Mouse (Mus musculus): ENCODE results near the gene Pisd. TPM values are rescaled to one million over a fixed set of nuclear protein-coding genes. Genes with fewer than 3 reads are reported as not detected.
A peak's percentile ranks its signal among the peaks of the same experiment; 100 is the strongest.
"Not testable (repeated sequence)": the region's sequence is repeated elsewhere in the genome, so short reads cannot be mapped to it uniquely, and the experiment has no call there.

Pisd gene
- total and polyA plus RNA-seq, 2 experiments from 2014 or later, result 44.2 to 63.9 TPM

GRCm38 (mm10) chr5:32767636-32768373 is 17.6 kb downstream of the Pisd start:
- no peak overlapping the region for H3K9ac ChIP-seq (replicated peaks; ENCODE audit: low read depth, low read length)
- no peaks in the 10 kb centered on the region for H3K9me3 ChIP-seq (replicated peaks; ENCODE audit: control insufficient read depth, low read length)
- H3K27ac ChIP-seq (ENCODE audit: low read depth), result no peak overlapping the region
- TF ChIP-seq EP300 (IDR thresholded peaks at IDR 0.05; ENCODE audit: low read depth) (no peak), CTCF (IDR thresholded peaks at IDR 0.05; ENCODE audit: low read depth) (no peak)
- 0 out of 2 replicates have a peak, but pooled peaks cover 5% of the 10 kb centered on the region for H3K36me3 ChIP-seq (replicated peaks; ENCODE audit: control insufficient read depth, insufficient read depth, low read length)
- DNase-seq (ENCODE audit: low spot score) (no peak), ATAC-seq (ENCODE audit: insufficient read depth, low read depth) (no peak)
- no peaks in the 10 kb centered on the region for H3K4me1 ChIP-seq (ENCODE audit: control insufficient read depth, insufficient read depth)
- no peak overlapping the region for H3K4me2 ChIP-seq (ENCODE audit: low read depth, low read length)
- WGBS, result 86% methylated on average over 4 of the region's 4 CpGs
- no peaks in the 10 kb centered on the region for H3K27me3 ChIP-seq (ENCODE audit: control insufficient read depth, insufficient read depth, low read length)
- no peak overlapping the region for H3K4me3 ChIP-seq (ENCODE audit: low read depth, low read length)

GRCm38 (mm10) chr5:32767004-32767403 is 18.4 kb downstream of the Pisd start:
- Histone ChIP-seq H3K27me3 (ENCODE audit: control insufficient read depth, insufficient read depth, low read length) (no peaks in the 10 kb centered on the region), H3K4me2 (ENCODE audit: low read depth, low read length) (no peak overlapping the region), H3K4me1 (ENCODE audit: control insufficient read depth, insufficient read depth) (no peaks in the 10 kb centered on the region), H3K27ac (ENCODE audit: low read depth) (no peak overlapping the region), H3K36me3 (replicated peaks; ENCODE audit: control insufficient read depth, insufficient read depth, low read length) (0 out of 2 replicates have a peak, but pooled peaks cover 5% of the 10 kb centered on the region), H3K4me3 (ENCODE audit: low read depth, low read length) (no peak overlapping the region), H3K9me3 (replicated peaks; ENCODE audit: control insufficient read depth, low read length) (no peaks in the 10 kb centered on the region), H3K9ac (replicated peaks; ENCODE audit: low read depth, low read length) (no peak overlapping the region)
- ATAC-seq (ENCODE audit: insufficient read depth, low read depth), result no peak
- no peak for TF ChIP-seq EP300 (IDR thresholded peaks at IDR 0.05; ENCODE audit: low read depth)
- no peak for TF ChIP-seq CTCF (IDR thresholded peaks at IDR 0.05; ENCODE audit: low read depth)
- DNase-seq (ENCODE audit: low spot score), result no peak
- WGBS, result 76% methylated on average over 3 of the region's 3 CpGs

- Histone ChIP-seq H3K9ac (replicated peaks; ENCODE audit: low read depth, low read length) (no peak overlapping the region), H3K27ac (ENCODE audit: low read depth) (no peak overlapping the region), H3K27me3 (ENCODE audit: control insufficient read depth, insufficient read depth, low read length) (no peaks in the 10 kb centered on the region), H3K4me2 (ENCODE audit: low read depth, low read length) (no peak overlapping the region), H3K4me3 (ENCODE audit: low read depth, low read length) (no peak overlapping the region), H3K36me3 (replicated peaks; ENCODE audit: control insufficient read depth, insufficient read depth, low read length) (0 out of 2 replicates have a peak, but pooled peaks cover 5% of the 10 kb centered on the region), H3K9me3 (replicated peaks; ENCODE audit: control insufficient read depth, low read length) (no peaks in the 10 kb centered on the region), H3K4me1 (ENCODE audit: control insufficient read depth, insufficient read depth) (no peaks in the 10 kb centered on the region)
- ATAC-seq (ENCODE audit: insufficient read depth, low read depth), result peak; percentile 51
- WGBS, result 55% methylated on average over 5 of the region's 5 CpGs
- TF ChIP-seq CTCF (IDR thresholded peaks at IDR 0.05; ENCODE audit: low read depth), result no peak
- peak; percentile 48; the same call in 1 of the 2 replicates for TF ChIP-seq EP300 (IDR thresholded peaks at IDR 0.05; ENCODE audit: low read depth)
- peak; percentile 14 for DNase-seq (ENCODE audit: low spot score)
Measured at GRCm38 (mm10) chr5:32761566-32762140, 23.8 kb downstream of the Pisd start.

DNA sequence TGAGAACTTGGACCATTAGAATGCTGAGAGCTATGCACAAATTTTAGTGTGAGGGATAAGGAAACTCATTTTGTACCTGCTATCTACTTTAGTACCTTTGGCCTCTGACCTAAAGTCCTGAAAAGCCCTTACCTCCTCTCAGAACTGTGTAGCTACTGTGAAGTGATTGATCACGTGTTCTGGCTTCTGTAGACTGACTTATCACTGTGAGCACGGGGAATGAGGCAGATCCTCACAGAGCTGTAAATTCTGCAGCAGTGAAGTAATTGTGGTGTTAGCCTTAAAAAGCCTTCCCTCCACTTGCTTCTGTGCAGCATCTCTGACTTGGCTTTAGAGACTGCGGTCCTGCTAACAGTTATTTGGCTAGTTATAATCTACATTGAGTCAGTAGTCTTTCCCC is 24.7 kb downstream of the Pisd start:
- H3K36me3 ChIP-seq (replicated peaks; ENCODE audit: control insufficient read depth, insufficient read depth, low read length), result 0 out of 2 replicates have a peak, but pooled peaks cover 5% of the 10 kb centered on the region
- H3K27ac ChIP-seq (ENCODE audit: low read depth), result no peak overlapping the region
- H3K9me3 ChIP-seq (replicated peaks; ENCODE audit: control insufficient read depth, low read length), result no peaks in the 10 kb centered on the region
- H3K27me3 ChIP-seq (ENCODE audit: control insufficient read depth, insufficient read depth, low read length), result no peaks in the 10 kb centered on the region
- WGBS, result 33% methylated on average over 3 of the region's 3 CpGs
- TF ChIP-seq EP300 (IDR thresholded peaks at IDR 0.05; ENCODE audit: low read depth), result no peak
- no peak for TF ChIP-seq CTCF (IDR thresholded peaks at IDR 0.05; ENCODE audit: low read depth)
- H3K4me2 ChIP-seq (ENCODE audit: low read depth, low read length), result no peak overlapping the region
- H3K9ac ChIP-seq (replicated peaks; ENCODE audit: low read depth, low read length), result no peak overlapping the region
- H3K4me3 ChIP-seq (ENCODE audit: low read depth, low read length), result no peak overlapping the region
- peak; percentile 47; the same call in 1 of the 2 replicates for ATAC-seq (ENCODE audit: insufficient read depth, low read depth)
- peak; percentile 20 for DNase-seq (ENCODE audit: low spot score)
- no peaks in the 10 kb centered on the region for H3K4me1 ChIP-seq (ENCODE audit: control insufficient read depth, insufficient read depth)

GRCm38 (mm10) chr5:32760352-32760751 is 25.1 kb downstream of the Pisd start:
- not testable (repeated sequence) for H3K27ac ChIP-seq (ENCODE audit: low read depth); H3K4me3 ChIP-seq (ENCODE audit: low read depth, low read length); ATAC-seq (ENCODE audit: insufficient read depth, low read depth); H3K27me3 ChIP-seq (ENCODE audit: control insufficient read depth, insufficient read depth, low read length); H3K9ac ChIP-seq (replicated peaks; ENCODE audit: low read depth, low read length); H3K9me3 ChIP-seq (replicated peaks; ENCODE audit: control insufficient read depth, low read length); H3K4me1 ChIP-seq (ENCODE audit: control insufficient read depth, insufficient read depth); H3K36me3 ChIP-seq (replicated peaks; ENCODE audit: control insufficient read depth, insufficient read depth, low read length); DNase-seq (ENCODE audit: low spot score); H3K4me2 ChIP-seq (ENCODE audit: low read depth, low read length)
- 93% methylated on average over 16 of the region's 18 CpGs for WGBS
